Mouse (Mus musculus) right cerebral cortex, postnatal 4 days (tissue): Measurements from ENCODE around the gene Zswim7.
"Not testable (repeated sequence)": the region's sequence is repeated elsewhere in the genome, so short reads cannot be mapped to it uniquely, and the experiment has no call there.

Source experiments
- DNase-seq: peaks from one replicate; pipeline ENCODE4 v3.0.0-alpha.2; 2022

Gene Zswim7

GRCm38 (mm10) chr11:62280675-62281600 is at the start of gene Zswim7, which contains the start of gene Ttc19:
TSS of gene Zswim7 (minus strand) at chr11:62281375.
TSS of gene Ttc19 (plus strand) at chr11:62281473.
- peak; percentile 94 for DNase-seq

- DNase-seq = no peak
Measured at GRCm38 (mm10) chr11:62323659-62324058, 42.5 kb upstream of the Zswim7 start.

- no peak for DNase-seq
Measured at GRCm38 (mm10) chr11:62320097-62320496, 38.9 kb upstream of the Zswim7 start.

GRCm38 (mm10) chr11:62317746-62318145 is 36.6 kb upstream of the Zswim7 start:
- DNase-seq = no peak

GRCm38 (mm10) chr11:62314984-62315383 is 33.8 kb upstream of the Zswim7 start:
- no peak for DNase-seq

GRCm38 (mm10) chr11:62309296-62309695 is 28.1 kb upstream of the Zswim7 start:
- DNase-seq = no peak

- DNase-seq = no peak
Measured at GRCm38 (mm10) chr11:62305866-62306265, 24.7 kb upstream of the Zswim7 start.

GRCm38 (mm10) chr11:62298883-62299282 is 17.7 kb upstream of the Zswim7 start:
- DNase-seq = no peak

- DNase-seq = no peak
Measured at GRCm38 (mm10) chr11:62294121-62294520, 12.9 kb upstream of the Zswim7 start.

- DNase-seq = no peak
Measured at GRCm38 (mm10) chr11:62287700-62288099, 6.5 kb upstream of the Zswim7 start.

- DNase-seq = no peak
Measured at GRCm38 (mm10) chr11:62285020-62285419, 3.8 kb upstream of the Zswim7 start.

- not testable (repeated sequence) for DNase-seq
Measured at GRCm38 (mm10) chr11:62284020-62284419, 2.8 kb upstream of the Zswim7 start.

- DNase-seq = peak; percentile 50
Measured at GRCm38 (mm10) chr11:62281601-62281997, 424 bp upstream of the Zswim7 start.

GRCm38 (mm10) chr11:62278027-62278426 is 3.1 kb downstream of the Zswim7 start:
- peak; percentile 83 for DNase-seq

- DNase-seq = no peak
Measured at GRCm38 (mm10) chr11:62277086-62277485, 4.1 kb downstream of the Zswim7 start.

- DNase-seq = no peak
Measured at GRCm38 (mm10) chr11:62270851-62271250, 10.3 kb downstream of the Zswim7 start.

- DNase-seq = no peak
Measured at GRCm38 (mm10) chr11:62269097-62269496, 12.1 kb downstream of the Zswim7 start.

GRCm38 (mm10) chr11:62268381-62268780 is 12.8 kb downstream of the Zswim7 start:
- DNase-seq = no peak

- DNase-seq = no peak
Measured at GRCm38 (mm10) chr11:62266466-62267214, 14.5 kb downstream of the Zswim7 start.

GRCm38 (mm10) chr11:62265642-62266041 is 15.5 kb downstream of the Zswim7 start:
- no peak for DNase-seq

GRCm38 (mm10) chr11:62264018-62264417 is 17.2 kb downstream of the Zswim7 start:
- no peak for DNase-seq

- no peak for DNase-seq
Measured at GRCm38 (mm10) chr11:62263599-62263998, 17.6 kb downstream of the Zswim7 start.

- no peak for DNase-seq
Measured at GRCm38 (mm10) chr11:62259214-62259613, 22.0 kb downstream of the Zswim7 start.

- DNase-seq = no peak
Measured at GRCm38 (mm10) chr11:62253380-62253779, 27.8 kb downstream of the Zswim7 start.
